Comparison of ENCODE assay signal across 15 mouse cellular contexts in genomic region chr11:53853665-53854064, GRCm38 (mm10). TPM values are rescaled to one million over a fixed set of nuclear protein-coding genes. Genes with fewer than 3 reads are reported as not detected.
DNase-seq lines count a peak whose midpoint lies in the region; TF ChIP-seq lines count a peak whose summit lies in the region.
"Had no signal": no experiment of that assay in that cellular context is flagged by ENCODE, and none has a peak within 500 bp of the region (broad histone marks: within the 10 kb centered on the region; RNA-seq: fewer than 3 reads in every experiment).

No protein-coding gene starts in this region.

- H3K4me1 ChIP-seq in lung, adult 2 months (ENCODE audit: control insufficient read depth, insufficient read depth, low read length) = peaks cover 44% of the 10 kb centered on the region
- H3K4me1 ChIP-seq: forebrain, embryonic 13.5 days had no signal

- H3K4me3 ChIP-seq in lung, adult 2 months (replicated peaks; ENCODE audit: extremely low read depth, low read depth, low read length) = no peak overlapping the region
- H3K4me3 ChIP-seq: forebrain, embryonic 13.5 days; kidney, embryonic 15.5 days; liver, embryonic 12.5 days had no signal

- TF ChIP-seq CTCF in lung, adult 2 months (IDR thresholded peaks at IDR 0.05; ENCODE audit: insufficient read depth, low read length) = no peak

- DNase-seq in heart, adult 18-20 months = peak; percentile 62 to 71
- DNase-seq in heart, postnatal 4 days = no peak
- DNase-seq in lung, adult 18-20 months = peak; percentile 57 to 72
- no peak for DNase-seq in lung, adult 2 months
- peak; percentile 50 for DNase-seq in lung, postnatal 14 days
- peak; percentile 64 for DNase-seq in yolk sac, embryonic 10.5 days (ENCODE audit: low spot score)
- no peak for DNase-seq in adrenal gland, adult 8-10 months
- DNase-seq in spleen, postnatal 4 days (ENCODE audit: low spot score in 2 of 2) = no peak
- DNase-seq: cerebellum, adult 18-20 months; right cerebral cortex, postnatal 25 days had no signal

- WGBS in lung, adult 2 months = 12% methylated on average over 5 of the region's 5 CpGs

- no peak for TF ChIP-seq POLR2A in lung, adult 2 months (IDR thresholded peaks at IDR 0.05; ENCODE audit: borderline replicate concordance, extremely low read depth, low read depth, low read length)

RNA-seq across cellular contexts. Expression of gene Gm12216, which starts 5.4 kb away (rescaled TPM):
- 1 to 10 TPM; 2.5 to 2.6 TPM for total RNA-seq in heart, adult 18-20 months (2021)
- total RNA-seq in heart, postnatal 4 days (2021) = 1 to 10 TPM in 1 of 2 experiments, under 1 TPM in 1; 0.32 to 1.6 TPM
- 19.8 and 28.7 TPM in 2 replicates for polyA plus RNA-seq in lung, adult 2 months (2012; rRNA removed)
- total RNA-seq in adrenal gland, adult 8-10 months (2022) = 10 to 100 TPM in 2 of 4 experiments, 1 to 10 TPM in 2; 4.1 to 12.6 (median 9.8) TPM
- total RNA-seq: midbrain, postnatal 0 days had no signal
- polyA plus RNA-seq: neural tube, embryonic 11.5 days had no signal

RNA-seq across cellular contexts. Expression of gene Slc22a5, which starts 37.8 kb away (rescaled TPM):
- 10 to 100 TPM; 18.8 to 22.7 TPM for total RNA-seq in heart, adult 18-20 months (2021)
- 10 to 100 TPM; 13.3 to 15.0 TPM for total RNA-seq in heart, postnatal 4 days (2021)
- polyA plus RNA-seq in lung, adult 2 months (2012; rRNA removed) = 22.4 and 23.0 TPM in 2 replicates
- total RNA-seq in adrenal gland, adult 8-10 months (2022) = 10 to 100 TPM; 36.9 to 47.9 (median 43.8) TPM

Comparison
In these comparisons a context has a peak if more than half of its experiments do, and no peak if none do; other contexts are left out.
1. DNase-seq: peak in heart, adult 18-20 months (2 of 2), lung, adult 18-20 months (2 of 2), lung, postnatal 14 days (single experiment) and yolk sac, embryonic 10.5 days (single experiment); none in heart, postnatal 4 days (single experiment), lung, adult 2 months (single experiment), adrenal gland, adult 8-10 months (single experiment) and spleen, postnatal 4 days (0 of 2).